Mouse (Mus musculus) cerebellum, adult 2 months (tissue): Measurements from ENCODE around the gene Dclk2.

Source experiments
- CTCF ChIP-seq: fragments of 200-500 bp; IDR thresholded peaks from 2 replicates; pipeline ENCODE4 v1.5.1; 2011; ENCODE audit warnings: low read depth, mild to moderate bottlenecking, control low read depth, low read length, moderate library complexity, borderline replicate concordance; ENCODE audit not compliant: insufficient read depth
- POLR2A ChIP-seq: fragments of 200-500 bp; IDR thresholded peaks from 2 replicates; pipeline ENCODE4 v1.6.1; 2011; ENCODE audit warnings: low read length, control low read depth, borderline replicate concordance; ENCODE audit not compliant: insufficient read depth

- no peak for TF ChIP-seq CTCF
- TF ChIP-seq POLR2A, result no peak
Measured at GRCm38 (mm10) chr3:86844804-86845481, 75.7 kb downstream of the Dclk2 start.
